Mouse (Mus musculus) retina, postnatal 1 day (tissue): ENCODE data around the gene Cysrt1.

Experiments used
- DNase-seq: peaks from one replicate; pipeline ENCODE4 v3.0.0-alpha.2; 2012

Gene Cysrt1

GRCm38 (mm10) chr2:25242101-25242506 is at the start of gene Cysrt1, which contains the start of gene Rnf208:
Cysrt1 (minus strand) TSS chr2:25242452.
Rnf208 (plus strand) TSS chr2:25242255.
- peak; percentile 66 for DNase-seq

GRCm38 (mm10) chr2:25291184-25292053 is 49.2 kb upstream of the Cysrt1 start:
- DNase-seq, result no peak

- no peak for DNase-seq
These were observed 48.5 kb upstream of the Cysrt1 start for GRCm38 (mm10) chr2:25290816-25291130.

DNA sequence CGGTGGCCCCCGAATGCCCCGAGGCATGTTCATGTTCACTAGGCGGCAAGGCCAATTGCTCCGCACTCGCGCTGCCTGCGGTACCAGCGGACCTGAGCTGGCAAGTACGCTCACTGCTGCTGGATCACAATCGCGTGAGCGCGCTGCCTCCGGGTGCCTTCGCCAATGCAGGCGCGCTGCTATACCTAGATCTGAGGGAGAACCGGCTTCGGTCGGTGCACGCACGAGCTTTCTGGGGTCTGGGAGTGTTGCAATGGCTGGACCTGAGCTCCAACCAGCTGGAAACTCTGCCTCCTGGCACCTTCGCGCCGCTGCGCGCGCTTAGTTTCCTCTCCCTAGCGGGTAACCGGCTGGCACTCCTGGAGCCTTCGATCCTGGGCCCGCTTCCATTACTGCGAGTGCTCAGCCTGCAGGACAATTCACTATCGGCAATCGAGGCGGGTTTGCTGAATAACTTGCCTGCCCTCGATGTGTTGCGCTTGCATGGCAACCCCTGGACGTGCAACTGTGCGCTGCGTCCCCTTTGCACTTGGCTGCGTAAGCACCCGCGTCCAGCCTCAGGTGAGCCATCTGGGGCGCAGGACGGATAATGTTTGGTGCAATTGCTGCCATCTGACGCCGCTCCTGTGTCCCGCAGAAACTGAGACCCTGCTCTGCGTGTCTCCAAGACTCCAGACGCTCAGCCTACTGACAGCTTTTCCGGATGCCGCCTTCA is 48.0 kb upstream of the Cysrt1 start:
- DNase-seq, result peak; percentile 44

GRCm38 (mm10) chr2:25289651-25290050 is 47.4 kb upstream of the Cysrt1 start, which contains the start of gene Lrrc26:
Lrrc26 (plus strand) TSS chr2:25289915.
- no peak for DNase-seq

GRCm38 (mm10) chr2:25288734-25289345 is 46.6 kb upstream of the Cysrt1 start:
- no peak for DNase-seq

- no peak for DNase-seq
These were observed 45.8 kb upstream of the Cysrt1 start, which contains the start of gene Tmem210 for GRCm38 (mm10) chr2:25287927-25288649. Tmem210 (plus strand) TSS chr2:25288145.

- DNase-seq, result no peak
These were observed 44.8 kb upstream of the Cysrt1 start for GRCm38 (mm10) chr2:25286837-25287636.

DNA sequence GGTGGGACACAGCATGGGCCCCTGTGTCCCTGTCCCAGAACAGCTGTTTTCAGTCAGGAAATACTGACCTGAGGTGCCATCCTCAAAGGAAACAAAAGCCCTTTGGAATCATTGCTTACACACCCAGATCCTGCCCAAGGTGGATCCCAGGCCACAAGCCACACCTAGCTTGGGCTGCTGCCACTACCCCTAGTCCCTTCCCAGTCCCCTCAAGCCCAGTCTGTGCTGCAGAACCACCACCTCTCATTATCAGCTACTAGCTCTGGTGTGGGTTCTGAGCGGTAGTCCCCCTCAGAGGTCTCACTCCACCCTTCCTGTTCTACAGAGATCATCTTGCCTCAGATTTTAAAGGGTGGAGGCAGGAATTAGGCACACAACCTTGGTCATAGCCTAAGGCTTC is 44.1 kb upstream of the Cysrt1 start:
- no peak for DNase-seq

GRCm38 (mm10) chr2:25285551-25285950 is 43.3 kb upstream of the Cysrt1 start:
- no peak for DNase-seq

DNA sequence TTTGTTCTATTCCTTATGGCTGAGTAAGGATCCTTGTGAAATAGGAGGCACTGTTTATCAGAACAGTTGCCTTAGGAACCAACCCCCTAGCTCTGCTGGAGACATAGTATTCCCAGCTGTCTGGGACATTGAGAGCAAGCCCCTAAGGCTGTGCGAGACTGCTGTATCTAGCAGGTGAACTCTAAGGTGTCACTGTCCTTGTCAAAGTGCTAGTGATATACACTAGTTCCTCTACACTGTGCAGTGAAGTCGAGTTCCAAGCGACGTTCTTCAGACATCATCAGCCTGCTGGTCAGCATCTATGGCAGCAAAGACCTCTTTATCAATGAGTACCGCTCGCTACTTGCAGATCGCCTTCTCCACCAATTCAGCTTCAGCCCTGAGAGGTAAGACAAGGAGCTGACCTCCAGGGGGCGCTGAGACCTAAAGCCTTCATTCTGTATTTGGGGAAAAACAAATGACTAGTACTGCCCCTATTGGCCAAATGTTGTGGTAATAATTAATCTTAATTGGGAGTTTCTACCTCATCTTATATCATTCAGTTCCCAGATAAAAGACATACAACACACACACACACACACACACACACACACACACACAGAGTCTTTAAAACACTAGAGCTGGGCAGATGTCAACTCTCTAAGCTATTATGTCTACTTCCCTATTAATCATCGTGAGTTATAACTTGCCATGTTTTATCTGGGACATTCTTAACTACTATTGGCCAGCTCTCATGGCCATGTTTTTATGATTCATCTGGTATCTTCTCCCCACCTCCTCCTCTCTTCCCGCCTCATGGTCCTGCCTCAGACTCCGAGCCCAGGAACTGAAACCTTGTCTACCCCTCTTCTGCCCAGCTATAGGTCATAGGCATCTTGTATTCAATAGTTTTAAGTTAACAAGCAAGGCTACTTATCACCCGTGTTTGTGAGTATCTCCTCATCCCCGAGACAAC is 37.0 kb upstream of the Cysrt1 start:
- peak; percentile 90 for DNase-seq

GRCm38 (mm10) chr2:25273010-25273409 is 30.8 kb upstream of the Cysrt1 start:
- DNase-seq, result no peak

DNA sequence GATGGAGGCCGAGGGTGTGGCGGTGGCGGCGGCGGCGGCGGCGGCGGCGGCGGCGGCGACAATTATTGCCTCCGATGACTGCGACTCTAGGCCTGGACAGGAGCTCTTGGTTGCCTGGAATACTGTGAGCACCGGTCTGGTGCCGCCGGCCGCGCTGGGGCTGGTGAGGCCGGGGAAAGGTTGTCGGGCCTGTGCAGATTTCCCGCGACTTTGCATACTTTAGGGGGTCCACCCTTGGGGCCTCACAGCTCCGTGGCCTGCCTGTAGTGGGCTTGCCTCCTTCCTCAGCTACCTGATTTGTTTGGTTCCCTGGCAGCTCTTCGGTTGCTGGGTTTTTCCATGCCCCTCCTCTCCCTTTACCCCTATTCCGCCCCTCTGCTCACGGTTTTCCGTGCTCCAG is 30.3 kb upstream of the Cysrt1 start:
- no peak for DNase-seq

- DNase-seq, result peak; percentile 98
These were observed 29.7 kb upstream of the Cysrt1 start, which contains the start of the genes Ssna1 and Anapc2 for GRCm38 (mm10) chr2:25271827-25272511. Ssna1 (minus strand) TSS chr2:25272438. Anapc2 (plus strand) TSS chr2:25272478.

GRCm38 (mm10) chr2:25267746-25268309 is 25.6 kb upstream of the Cysrt1 start:
- DNase-seq, result no peak

DNA sequence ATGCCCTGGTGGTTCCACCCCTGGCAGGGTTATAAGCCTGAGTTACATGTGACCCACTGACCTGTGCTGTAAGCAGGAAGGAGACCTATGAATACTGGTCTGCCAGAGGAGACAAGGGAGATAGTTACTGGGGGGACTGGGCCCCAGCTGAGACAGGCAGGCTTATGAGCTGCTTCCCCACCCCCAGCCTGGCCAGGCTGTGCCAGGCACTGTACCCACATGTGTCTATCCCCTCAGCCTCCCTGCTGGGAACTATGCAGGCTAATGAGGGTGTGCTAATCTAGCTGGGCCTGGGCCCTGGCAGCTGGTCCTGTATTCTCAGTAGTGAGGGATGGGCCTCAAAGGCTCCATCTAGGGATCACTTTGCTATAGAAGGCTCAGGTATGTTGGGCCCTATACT is 25.0 kb upstream of the Cysrt1 start:
- DNase-seq, result peak; percentile 93

- peak; percentile 93 for DNase-seq
These were observed 24.5 kb upstream of the Cysrt1 start for GRCm38 (mm10) chr2:25266720-25267119.

DNA sequence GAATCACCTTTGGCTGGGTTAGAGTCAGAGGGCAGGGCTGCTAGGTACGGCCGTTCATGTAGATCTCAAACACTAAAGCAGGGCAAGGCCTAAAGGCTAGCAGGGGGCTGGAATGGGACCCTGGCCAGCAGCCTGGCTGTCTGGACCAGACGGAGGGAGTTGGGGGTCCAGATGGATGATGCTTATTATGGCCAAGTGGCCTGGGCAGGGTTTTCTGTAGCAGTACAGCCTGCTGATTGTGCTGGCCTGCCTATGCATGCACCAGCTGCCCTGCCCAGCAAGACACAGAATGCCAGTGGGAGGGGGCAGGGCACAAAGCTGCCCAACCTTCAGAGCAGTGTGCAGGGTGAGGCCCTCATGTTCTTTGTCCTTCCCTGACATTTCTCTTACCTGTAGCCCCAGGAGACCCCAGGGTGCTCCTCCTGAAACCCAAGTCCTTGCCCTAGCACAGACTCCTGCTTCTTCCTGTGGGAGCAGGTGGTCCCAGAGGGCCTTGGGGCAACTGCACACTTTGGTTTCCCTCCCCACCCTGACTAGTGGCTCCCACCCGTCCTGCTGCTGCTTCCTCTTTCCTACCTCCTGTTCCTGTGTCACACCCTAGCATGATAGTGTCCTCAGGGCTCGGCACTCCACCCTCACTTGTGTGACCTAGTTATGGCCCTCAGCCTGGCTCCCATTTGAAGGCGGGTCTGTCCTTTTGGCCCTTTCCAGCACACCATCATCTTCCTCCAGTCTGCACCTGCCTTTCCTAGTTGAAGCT is 23.8 kb upstream of the Cysrt1 start:
- peak; percentile 81 for DNase-seq

GRCm38 (mm10) chr2:25264851-25265250 is 22.6 kb upstream of the Cysrt1 start:
- no peak for DNase-seq
